Mouse (Mus musculus) cerebellum, adult 9-11 months (tissue): ENCODE results near the gene Trem2.
"Not testable (repeated sequence)": the region's sequence is repeated elsewhere in the genome, so short reads cannot be mapped to it uniquely, and the experiment has no call there.

Experiments
- DNase-seq: peaks from one replicate; pipeline ENCODE4 v3.0.0; 2022

Trem2 gene

GRCm38 (mm10) chr17:48346231-48346630 lies at the start of gene Trem2:
Trem2 (plus strand) TSS chr17:48346401.
- DNase-seq, result no peak

GRCm38 (mm10) chr17:48299203-48299602 lies 47.0 kb upstream of the Trem2 start, which contains the start of gene Treml2:
Treml2 (plus strand) TSS chr17:48299498.
- no peak for DNase-seq

- DNase-seq, result no peak
These were observed 46.4 kb upstream of the Trem2 start for GRCm38 (mm10) chr17:48299756-48300155.

GRCm38 (mm10) chr17:48300199-48300598 lies 46.0 kb upstream of the Trem2 start:
- no peak for DNase-seq

GRCm38 (mm10) chr17:48300861-48301260 lies 45.3 kb upstream of the Trem2 start:
- DNase-seq, result no peak

GRCm38 (mm10) chr17:48301792-48302191 lies 44.4 kb upstream of the Trem2 start:
- no peak for DNase-seq

- DNase-seq, result no peak
These were observed 34.1 kb upstream of the Trem2 start for GRCm38 (mm10) chr17:48312124-48312523.

- not testable (repeated sequence) for DNase-seq
These were observed 30.2 kb upstream of the Trem2 start, which contains the start of gene B430306N03Rik for GRCm38 (mm10) chr17:48315905-48316579. B430306N03Rik (plus strand) TSS chr17:48316141.

- DNase-seq, result no peak
These were observed 27.5 kb upstream of the Trem2 start for GRCm38 (mm10) chr17:48318686-48319085.

GRCm38 (mm10) chr17:48321279-48321678 lies 24.9 kb upstream of the Trem2 start:
- no peak for DNase-seq

GRCm38 (mm10) chr17:48323236-48323635 lies 23.0 kb upstream of the Trem2 start:
- DNase-seq, result no peak

GRCm38 (mm10) chr17:48324258-48324657 lies 21.9 kb upstream of the Trem2 start:
- DNase-seq, result no peak

GRCm38 (mm10) chr17:48325093-48325492 lies 21.1 kb upstream of the Trem2 start:
- no peak for DNase-seq

GRCm38 (mm10) chr17:48325638-48326037 lies 20.6 kb upstream of the Trem2 start:
- DNase-seq, result no peak

- no peak for DNase-seq
These were observed 19.5 kb upstream of the Trem2 start for GRCm38 (mm10) chr17:48326656-48327055.

GRCm38 (mm10) chr17:48332524-48332923 lies 13.7 kb upstream of the Trem2 start:
- no peak for DNase-seq

GRCm38 (mm10) chr17:48334186-48334585 lies 12.0 kb upstream of the Trem2 start:
- no peak for DNase-seq

GRCm38 (mm10) chr17:48336857-48337256 lies 9.3 kb upstream of the Trem2 start:
- peak; percentile 18 for DNase-seq

GRCm38 (mm10) chr17:48340267-48340666 lies 5.9 kb upstream of the Trem2 start:
- no peak for DNase-seq

- DNase-seq, result no peak
These were observed 4.3 kb upstream of the Trem2 start for GRCm38 (mm10) chr17:48341947-48342346.

- DNase-seq, result no peak
These were observed 3.1 kb upstream of the Trem2 start for GRCm38 (mm10) chr17:48343065-48343464.

GRCm38 (mm10) chr17:48345824-48346223 lies 377 bp upstream of the Trem2 start:
- no peak for DNase-seq

GRCm38 (mm10) chr17:48346834-48347233 lies 633 bp downstream of the Trem2 start:
- no peak for DNase-seq

- DNase-seq, result no peak
These were observed 1.1 kb downstream of the Trem2 start for GRCm38 (mm10) chr17:48347287-48347686.

GRCm38 (mm10) chr17:48350681-48351193 lies 4.5 kb downstream of the Trem2 start:
- no peak for DNase-seq
